8 mouse cellular contexts compared by ENCODE assay signal in the genomic region with DNA sequence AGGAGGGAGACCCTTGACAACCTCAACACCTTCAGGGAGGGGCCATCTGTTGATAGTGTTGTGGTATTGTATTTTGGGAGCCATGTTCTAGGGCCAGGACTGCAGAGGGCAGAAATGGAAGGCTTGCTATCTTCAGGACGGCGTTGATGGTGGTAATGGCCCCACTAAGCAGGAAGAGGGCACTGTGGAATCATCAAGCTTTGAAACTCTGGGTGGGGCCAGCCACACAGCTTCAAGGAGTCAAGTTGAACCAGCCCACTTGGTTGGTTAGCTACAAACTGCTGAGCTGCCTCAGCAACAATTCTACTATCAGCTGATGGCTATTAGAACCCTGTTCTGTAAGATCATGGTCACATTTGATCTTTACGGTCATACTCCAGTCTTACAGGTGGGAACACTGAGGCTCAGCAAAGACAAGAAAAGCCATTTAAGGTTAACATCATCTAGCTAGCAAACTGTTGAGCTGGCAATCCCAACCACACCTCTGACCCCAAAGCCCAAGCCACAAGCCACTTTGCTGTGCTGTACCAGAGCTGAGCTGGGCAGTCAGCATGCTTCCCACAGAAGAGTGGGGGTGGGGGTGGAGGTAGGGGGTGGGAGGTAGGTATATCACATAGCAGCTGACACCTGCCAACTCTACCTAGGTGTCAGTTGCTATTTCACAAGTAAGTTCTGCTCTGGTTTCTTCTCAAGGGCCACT.
DNase-seq lines count a peak whose midpoint lies in the region; ATAC-seq and TF ChIP-seq lines count a peak whose summit lies in the region.
"Had no signal": no experiment of that assay in that cellular context is flagged by ENCODE, and none has a peak within 500 bp of the region (broad histone marks: within the 10 kb centered on the region; RNA-seq: fewer than 3 reads in every experiment).

No protein-coding gene starts in this region.

- peak; percentile 32 for TF ChIP-seq CTCF in heart, postnatal 0 days (IDR thresholded peaks at IDR 0.05; ENCODE audit: low read depth)

- no peak for ATAC-seq in heart, postnatal 0 days (ENCODE audit: insufficient read depth, low read depth)
- ATAC-seq in forebrain, embryonic 13.5 days, result no peak

- TF ChIP-seq EP300 in heart, postnatal 0 days (IDR thresholded peaks at IDR 0.05; ENCODE audit: low read depth), result no peak

- WGBS in heart, postnatal 0 days, result 64% methylated on average over 3 of the region's 3 CpGs
- 84% methylated on average over 3 of the region's 3 CpGs for WGBS in forebrain, embryonic 13.5 days

- H3K4me1 ChIP-seq in heart, postnatal 0 days (ENCODE audit: control insufficient read depth, insufficient read depth), result no peaks in the 10 kb centered on the region
- no peaks in the 10 kb centered on the region for H3K4me1 ChIP-seq in forebrain, embryonic 13.5 days

- H3K36me3 ChIP-seq in heart, postnatal 0 days (replicated peaks; ENCODE audit: control insufficient read depth, insufficient read depth, low read length), result no peaks in the 10 kb centered on the region
- H3K36me3 ChIP-seq in forebrain, embryonic 13.5 days (ENCODE audit: poor library complexity, severe bottlenecking), result no peaks in the 10 kb centered on the region
- H3K36me3 ChIP-seq: embryonic facial prominence, embryonic 13.5 days had no signal

- no peak overlapping the region for H3K4me3 ChIP-seq in heart, postnatal 0 days (ENCODE audit: low read depth, low read length)
- no peak overlapping the region for H3K4me3 ChIP-seq in forebrain, embryonic 13.5 days
- H3K4me3 ChIP-seq: embryonic facial prominence, embryonic 13.5 days had no signal

- no peak overlapping the region for H3K4me2 ChIP-seq in heart, postnatal 0 days (ENCODE audit: low read depth, low read length)
- no peak overlapping the region for H3K4me2 ChIP-seq in forebrain, embryonic 13.5 days
- H3K4me2 ChIP-seq: embryonic facial prominence, embryonic 13.5 days had no signal

- no peak overlapping the region for H3K27ac ChIP-seq in heart, postnatal 0 days (ENCODE audit: low read depth)
- no peak overlapping the region for H3K27ac ChIP-seq in forebrain, embryonic 13.5 days
- H3K27ac ChIP-seq: embryonic facial prominence, embryonic 13.5 days had no signal

- H3K9me3 ChIP-seq in heart, postnatal 0 days (replicated peaks; ENCODE audit: control insufficient read depth, low read length), result no peaks in the 10 kb centered on the region
- H3K9me3 ChIP-seq in forebrain, embryonic 13.5 days (replicated peaks), result no peaks in the 10 kb centered on the region
- H3K9me3 ChIP-seq: embryonic facial prominence, embryonic 13.5 days had no signal

- no peak overlapping the region for H3K9ac ChIP-seq in heart, postnatal 0 days (replicated peaks; ENCODE audit: low read depth, low read length)
- H3K9ac ChIP-seq in forebrain, embryonic 13.5 days, result no peak overlapping the region
- H3K9ac ChIP-seq: embryonic facial prominence, embryonic 13.5 days had no signal

- DNase-seq in layer of hippocampus, adult 11-12 months (ENCODE audit: low spot score), result peak; percentile 37
- no peak for DNase-seq in layer of hippocampus, adult 9-10 months (ENCODE audit: low spot score)
- DNase-seq in T-cell, adult 2 months (ENCODE audit: low spot score), result peak; percentile 71
- no peak for DNase-seq in heart, postnatal 0 days (ENCODE audit: low spot score)
- DNase-seq in natural killer cell, adult 2 months (ENCODE audit: low spot score in 2 of 2), result peak; percentile 76 to 80
- no peak for DNase-seq in adrenal gland, postnatal 25 days

- 0 out of 2 replicates have a peak, but pooled peaks cover 23% of the 10 kb centered on the region for H3K27me3 ChIP-seq in heart, postnatal 0 days (ENCODE audit: control insufficient read depth, insufficient read depth, low read length)
- no peaks in the 10 kb centered on the region for H3K27me3 ChIP-seq in forebrain, embryonic 13.5 days

Comparison
In these comparisons a context has a peak if more than half of its experiments do, and no peak if none do; other contexts are left out.
1. DNase-seq: peak in layer of hippocampus, adult 11-12 months (single experiment), T-cell, adult 2 months (single experiment) and natural killer cell, adult 2 months (2 of 2); none in layer of hippocampus, adult 9-10 months (single experiment), heart, postnatal 0 days (single experiment) and adrenal gland, postnatal 25 days (single experiment).